Mouse (Mus musculus) ES-E14 (cell line): ENCODE measurements around the gene Nomo1. TPM values are rescaled to one million over a fixed set of nuclear protein-coding genes. Genes with fewer than 3 reads are reported as not detected.

ENCODE experiments used
- DNase-seq: peaks from one replicate; pipeline ENCODE4 v3.0.0-alpha.2; 2013; ENCODE audit warnings: low read depth, low spot score
- H3K27ac ChIP-seq: 2 replicates; pipeline ENCODE4 v1.5.1; 2012; ENCODE audit warnings: low read depth, mild to moderate bottlenecking, low read length, moderate library complexity, mixed read lengths; ENCODE audit not compliant: poor library complexity, insufficient read depth, severe bottlenecking
- H3K36me3 ChIP-seq: 2 replicates; pipeline ENCODE4 v1.6.1; 2012; ENCODE audit warnings: mild to moderate bottlenecking, low read length, moderate library complexity, mixed read lengths; ENCODE audit not compliant: control insufficient read depth, poor library complexity, insufficient read depth, severe bottlenecking
- H3K4me1 ChIP-seq, 2 experiments: fragments of 150-350 bp in 1 of 2; sonication (generic) in 1 of 2; 2 replicates each; pipeline ENCODE4 v1.6.1; 2012; ENCODE audit warnings: low read length in 2 of 2, mild to moderate bottlenecking in 1 of 2, mixed read lengths in 1 of 2; ENCODE audit not compliant: control insufficient read depth in 2 of 2, insufficient read depth in 2 of 2, poor library complexity in 1 of 2
- H3K4me3 ChIP-seq, 2 experiments: fragments of 150-350 bp in 1 of 2; sonication (generic) in 1 of 2; 2 replicates each; pipeline ENCODE4 v1.5.1; 2012; ENCODE audit warnings: low read length in 2 of 2, low read depth in 1 of 2, mild to moderate bottlenecking in 1 of 2, mixed read lengths in 1 of 2; ENCODE audit not compliant: insufficient read depth in 1 of 2, poor library complexity in 1 of 2, severe bottlenecking in 1 of 2
- H3K9ac ChIP-seq: 2 replicates; pipeline ENCODE4 v1.6.1; 2012; ENCODE audit warnings: low read depth, mild to moderate bottlenecking, low read length, mixed read lengths; ENCODE audit not compliant: poor library complexity, insufficient read depth, severe bottlenecking
- H3K9me3 ChIP-seq: fragments of 150-350 bp; sonication (generic); 2 replicates; pipeline ENCODE4 v1.6.1; 2012; ENCODE audit warnings: low read depth, mild to moderate bottlenecking, low read length; ENCODE audit not compliant: control insufficient read depth, insufficient read depth
- CHD2 ChIP-seq: IDR thresholded peaks from 2 replicates; pipeline ENCODE4 v1.6.1; 2014; ENCODE audit warnings: mild to moderate bottlenecking, low read depth, low read length, inconsistent platforms
- HCFC1 ChIP-seq: IDR thresholded peaks from 2 replicates; pipeline ENCODE4 v1.6.1; 2012; ENCODE audit warnings: low read length, inconsistent platforms, borderline replicate concordance; ENCODE audit not compliant: insufficient read depth
- MAFK ChIP-seq: IDR thresholded peaks from 2 replicates; pipeline ENCODE4 v1.6.1; 2014; ENCODE audit warnings: mild to moderate bottlenecking, low read depth, low read length, inconsistent platforms; ENCODE audit not compliant: insufficient read depth
- ZC3H11A ChIP-seq: IDR thresholded peaks from 2 replicates; pipeline ENCODE4 v1.6.1; 2012; ENCODE audit warnings: low read depth, mild to moderate bottlenecking, inconsistent platforms, low read length, borderline replicate concordance
- ZNF384 ChIP-seq: IDR thresholded peaks from 2 replicates; pipeline ENCODE4 v1.6.1; 2012; ENCODE audit warnings: low read depth, low read length, inconsistent platforms
- in situ Hi-C, 2 experiments: fragments of 600-800 bp; cut with MboI; formaldehyde crosslinking; loops; one replicate each; pipeline ENCODE4 v1.15.1; 2025; ENCODE audit warnings: low sequenced_read_pairs in 2 of 2, inconsistent platforms in 1 of 2; ENCODE audit not compliant: unreplicated experiment in 2 of 2
- total RNA-seq: library from RNA; depleted of rRNA; stranded (reverse); fragments of 300-350 nt; gene quantifications from 2 replicates; pipeline ENCODE4 v1.2.3, GENCODE M21; 2012

The Nomo1 gene
- total RNA-seq, 1 experiment: 173 TPM

GRCm38 (mm10) chr7:46117035-46117434 is 83.5 kb downstream of the Nomo1 start:
- TF ChIP-seq HCFC1: no peak
- TF ChIP-seq ZNF384: no peak
- no peak for TF ChIP-seq MAFK
- TF ChIP-seq ZC3H11A: no peak
- no peak for TF ChIP-seq CHD2

GRCm38 (mm10) chr7:46122964-46123363 is 89.5 kb downstream of the Nomo1 start:
- in situ Hi-C loops: no loop called here
- H3K27ac ChIP-seq: no peak overlapping the region
- DNase-seq: no peak

More at GRCm38 (mm10) chr7:46117035-46117434, 83.5 kb downstream of the Nomo1 start:
- Histone ChIP-seq H3K36me3 (no peaks in the 10 kb centered on the region), H3K4me1 (no peaks in the 10 kb centered on the region), H3K4me3 (no peak overlapping the region), H3K9me3 (no peaks in the 10 kb centered on the region), H3K27ac (no peak overlapping the region), H3K9ac (no peak overlapping the region)
- no peak for DNase-seq
- in situ Hi-C loops: no loop called here

GRCm38 (mm10) chr7:46124460-46124859 is 91.0 kb downstream of the Nomo1 start:
- Histone ChIP-seq H3K27ac (no peak overlapping the region), H3K36me3 (no peaks in the 10 kb centered on the region), H3K9ac (no peak overlapping the region), H3K4me3 (no peak overlapping the region), H3K4me1 (no peaks in the 10 kb centered on the region), H3K9me3 (no peaks in the 10 kb centered on the region)
- in situ Hi-C loops: no loop called here
- TF ChIP-seq ZC3H11A: no peak
- no peak for TF ChIP-seq ZNF384
- no peak for TF ChIP-seq HCFC1
- TF ChIP-seq MAFK: no peak
- no peak for TF ChIP-seq CHD2
- DNase-seq: no peak

More at GRCm38 (mm10) chr7:46122964-46123363, 89.5 kb downstream of the Nomo1 start:
- Histone ChIP-seq H3K9ac (no peak overlapping the region), H3K36me3 (no peaks in the 10 kb centered on the region), H3K9me3 (no peaks in the 10 kb centered on the region), H3K4me1 (no peaks in the 10 kb centered on the region), H3K4me3 (no peak overlapping the region)
- TF ChIP-seq MAFK: no peak
- no peak for TF ChIP-seq ZNF384
- TF ChIP-seq ZC3H11A: no peak
- no peak for TF ChIP-seq HCFC1
- TF ChIP-seq CHD2: no peak

- H3K9ac ChIP-seq: no peak overlapping the region
- DNase-seq: no peak
- in situ Hi-C loops: no loop called here
- TF ChIP-seq ZC3H11A: no peak
- no peak for TF ChIP-seq MAFK
- H3K36me3 ChIP-seq: no peaks in the 10 kb centered on the region
- H3K9me3 ChIP-seq: no peaks in the 10 kb centered on the region
- H3K27ac ChIP-seq: no peak overlapping the region
- no peak overlapping the region for H3K4me3 ChIP-seq
- no peaks in the 10 kb centered on the region for H3K4me1 ChIP-seq
These were observed 91.8 kb downstream of the Nomo1 start for GRCm38 (mm10) chr7:46125340-46125739.

GRCm38 (mm10) chr7:46128196-46128595 is 94.7 kb downstream of the Nomo1 start:
- H3K36me3 ChIP-seq: no peaks in the 10 kb centered on the region
- TF ChIP-seq MAFK: no peak
- no peak for TF ChIP-seq ZNF384
- TF ChIP-seq HCFC1: no peak
- no peak for TF ChIP-seq ZC3H11A
- TF ChIP-seq CHD2: no peak
- no peak for DNase-seq
- H3K4me1 ChIP-seq: no peaks in the 10 kb centered on the region
- H3K9me3 ChIP-seq: no peaks in the 10 kb centered on the region
- no peak overlapping the region for H3K9ac ChIP-seq
- no peak overlapping the region for H3K27ac ChIP-seq
- in situ Hi-C loops: no loop called here
- H3K4me3 ChIP-seq: no peak overlapping the region
